Mouse (Mus musculus) megakaryocyte progenitor cell, adult 5-6 weeks (primary cell): Measurements from ENCODE around the gene Dbn1. TPM values are rescaled to one million over a fixed set of nuclear protein-coding genes. Genes with fewer than 3 reads are reported as not detected.

ENCODE experiments used
- total RNA-seq, 2 experiments: library from RNA; stranded (forward) in 1 of 2; stranded (reverse) in 1 of 2; fragments of 157-497, 149-512 nt in 1 of 2; fragments of 200-1000 nt in 1 of 2; gene quantifications; 2 replicates each; pipeline versions ENCODE4 v1.2.3 to v1.2.4; 2015 to 2017

Dbn1 gene
- total RNA-seq, 2 experiments from 2014 or later: 0.72 to 2.3 TPM

Other genes starting within 250 kb of the Dbn1 start
- 350 and 360 TPM in 2 replicates for gene Prelid1, start 167.6 kb downstream of the Dbn1 start, total RNA-seq (2015)
- gene Prelid1, start 167.6 kb downstream of the Dbn1 start, total RNA-seq (2017): 108 and 125 TPM in 2 replicates
- gene Rab24, start 166.2 kb downstream of the Dbn1 start, total RNA-seq (2015): 128 and 152 TPM in 2 replicates
- gene Rab24, start 166.2 kb downstream of the Dbn1 start, total RNA-seq (2017): 25.9 and 34.6 TPM in 2 replicates
- 4.7 and 6.9 TPM in 2 replicates for gene Mxd3, start 158.3 kb downstream of the Dbn1 start, total RNA-seq (2015)
- gene Mxd3, start 158.3 kb downstream of the Dbn1 start, total RNA-seq (2017): 4.7 and 16.3 TPM in 2 replicates
- gene Lman2, start 125.3 kb downstream of the Dbn1 start, total RNA-seq (2015): 86.8 and 102 TPM in 2 replicates
- gene Lman2, start 125.3 kb downstream of the Dbn1 start, total RNA-seq (2017): 126 and 131 TPM in 2 replicates
- 11.5 and 12.6 TPM in 2 replicates for gene Rgs14, start 118.4 kb downstream of the Dbn1 start, total RNA-seq (2015)
- gene Rgs14, start 118.4 kb downstream of the Dbn1 start, total RNA-seq (2017): 9.7 and 17.4 TPM in 2 replicates
- gene Slc34a1, start 89.9 kb downstream of the Dbn1 start, total RNA-seq (2015): 0.12 and 0.95 TPM in 2 replicates
- gene Slc34a1, start 89.9 kb downstream of the Dbn1 start, total RNA-seq (2017): 0.08 and 1.1 TPM in 2 replicates
- gene Pfn3, start 72.9 kb downstream of the Dbn1 start, total RNA-seq (2015): not detected in 2 replicates
- gene Pfn3, start 72.9 kb downstream of the Dbn1 start, total RNA-seq (2017): not detected in 2 replicates
- not detected in 2 replicates for gene F12, start 61.3 kb downstream of the Dbn1 start, total RNA-seq (2015)
- gene F12, start 61.3 kb downstream of the Dbn1 start, total RNA-seq (2017): not detected in 2 replicates
- 51.7 and 52.6 TPM in 2 replicates for gene Grk6, start 43.0 kb downstream of the Dbn1 start, total RNA-seq (2015)
- 81.7 and 88.6 TPM in 2 replicates for gene Grk6, start 43.0 kb downstream of the Dbn1 start, total RNA-seq (2017)
- 0.72 and 1.7 TPM in 2 replicates for gene Prr7, start 23.8 kb downstream of the Dbn1 start, total RNA-seq (2015)
- gene Prr7, start 23.8 kb downstream of the Dbn1 start, total RNA-seq (2017): 1.5 TPM in 2 replicates
- 12.7 and 13.0 TPM in 2 replicates for gene Pdlim7, start 25.6 kb upstream of the Dbn1 start, total RNA-seq (2015)
- gene Pdlim7, start 25.6 kb upstream of the Dbn1 start, total RNA-seq (2017): 5.3 and 5.9 TPM in 2 replicates
- gene Dok3, start 41.2 kb upstream of the Dbn1 start, total RNA-seq (2015): 18.1 and 34.6 TPM in 2 replicates
- 22.9 and 31.2 TPM in 2 replicates for gene Dok3, start 41.2 kb upstream of the Dbn1 start, total RNA-seq (2017)
- gene Ddx41, start 48.5 kb upstream of the Dbn1 start, total RNA-seq (2015): 28.0 and 29.1 TPM in 2 replicates
- 66.9 and 78.0 TPM in 2 replicates for gene Ddx41, start 48.5 kb upstream of the Dbn1 start, total RNA-seq (2017)
- gene Fam193b, start 83.0 kb upstream of the Dbn1 start, total RNA-seq (2015): 24.9 and 29.1 TPM in 2 replicates
- gene Fam193b, start 83.0 kb upstream of the Dbn1 start, total RNA-seq (2017): 21.8 and 25.1 TPM in 2 replicates
- 92.3 and 117 TPM in 2 replicates for gene Tmed9, start 85.6 kb upstream of the Dbn1 start, total RNA-seq (2015)
- gene Tmed9, start 85.6 kb upstream of the Dbn1 start, total RNA-seq (2017): 194 and 211 TPM in 2 replicates
- 10.6 and 13.0 TPM in 2 replicates for gene B4galt7, start 111.8 kb upstream of the Dbn1 start, total RNA-seq (2015)
- gene B4galt7, start 111.8 kb upstream of the Dbn1 start, total RNA-seq (2017): 12.8 and 16.7 TPM in 2 replicates
- gene Caml, start 134.9 kb upstream of the Dbn1 start, total RNA-seq (2015): 50.0 and 50.4 TPM in 2 replicates
- gene Caml, start 134.9 kb upstream of the Dbn1 start, total RNA-seq (2017): 49.5 and 54.7 TPM in 2 replicates
- gene Ddx46, start 146.9 kb upstream of the Dbn1 start, total RNA-seq (2015): 62.4 and 76.8 TPM in 2 replicates
- 79.0 and 153 TPM in 2 replicates for gene Ddx46, start 146.9 kb upstream of the Dbn1 start, total RNA-seq (2017)
- 65.0 and 76.9 TPM in 2 replicates for gene B230219D22Rik, start 205.0 kb upstream of the Dbn1 start, total RNA-seq (2015)
- 35.9 and 39.5 TPM in 2 replicates for gene B230219D22Rik, start 205.0 kb upstream of the Dbn1 start, total RNA-seq (2017)
- 27.5 and 27.8 TPM in 2 replicates for gene Txndc15, start 226.5 kb upstream of the Dbn1 start, total RNA-seq (2015)
- gene Txndc15, start 226.5 kb upstream of the Dbn1 start, total RNA-seq (2017): 42.2 and 53.1 TPM in 2 replicates
- gene Pcbd2, start 239.3 kb upstream of the Dbn1 start, total RNA-seq (2015): 38.6 and 40.9 TPM in 2 replicates
- gene Pcbd2, start 239.3 kb upstream of the Dbn1 start, total RNA-seq (2017): 18.4 and 25.6 TPM in 2 replicates